Mouse (Mus musculus): ENCODE results near the gene Leprot. TPM values are rescaled to one million over a fixed set of nuclear protein-coding genes. Genes with fewer than 3 reads are reported as not detected.

The Leprot gene
- total and polyA plus RNA-seq, 3 experiments: 51.5 to 51.7 TPM; not detected in 1

DNA sequence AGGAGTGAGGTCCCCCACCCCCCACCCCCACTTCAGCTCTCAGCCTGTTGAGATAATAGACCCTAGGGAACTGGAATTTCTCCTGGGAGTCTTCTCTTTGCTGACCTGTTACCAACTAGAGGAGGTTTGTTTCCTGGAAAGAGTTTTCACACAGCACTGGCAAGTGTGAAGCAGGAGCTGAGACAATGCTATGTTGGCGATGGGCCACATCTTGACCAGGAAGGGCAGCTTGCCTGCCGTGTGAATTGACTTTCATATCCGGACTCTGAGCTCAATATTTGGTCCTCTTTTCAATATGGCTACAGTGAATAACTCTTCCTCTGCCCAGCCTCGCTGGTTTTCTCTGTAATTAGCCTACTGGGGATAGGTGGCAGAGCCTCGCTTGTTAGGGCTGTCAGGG, 21.6 kb downstream of the Leprot start:
- H3K4me1 ChIP-seq (ENCODE audit: control insufficient read depth in 1 of 2, insufficient read depth in 2 of 2, low read length in 2 of 2): no peaks in the 10 kb centered on the region
- H3K9me3 ChIP-seq (replicated peaks; ENCODE audit: insufficient read depth, low read length): no peaks in the 10 kb centered on the region
- TF ChIP-seq GATA1 (IDR thresholded peaks at IDR 0.05; ENCODE audit: low read depth, low read length): no peak
- TF ChIP-seq ZC3H11A (IDR thresholded peaks at IDR 0.05; ENCODE audit: low read depth, low read length): no peak
- no peak for TF ChIP-seq EP300 (IDR thresholded peaks at IDR 0.05; ENCODE audit: low read depth in 1 of 2, low read length in 2 of 2)
- no peak for TF ChIP-seq TAL1 (IDR thresholded peaks at IDR 0.05; ENCODE audit: low read length)
- no peak for TF ChIP-seq NELFE (IDR thresholded peaks at IDR 0.05; ENCODE audit: low read depth, low read length)
- no peak for TF ChIP-seq MYC (IDR thresholded peaks at IDR 0.05; ENCODE audit: low read depth, low read length)
- TF ChIP-seq TBP (IDR thresholded peaks at IDR 0.05; ENCODE audit: low read depth, low read length): no peak
- no peak for TF ChIP-seq CTCF (IDR thresholded peaks at IDR 0.05 in 2 of 3, conservative IDR thresholded peaks at IDR 0.05 in 1 of 3; ENCODE audit: control insufficient read depth in 1 of 3, insufficient read depth in 1 of 3, low read depth in 2 of 3, low read length in 3 of 3, poor library complexity in 1 of 3, severe bottlenecking in 1 of 3)
- TF ChIP-seq ETS1 (IDR thresholded peaks at IDR 0.05; ENCODE audit: low read depth, low read length): no peak
- no peak for TF ChIP-seq ZMIZ1 (IDR thresholded peaks at IDR 0.05; ENCODE audit: low read depth, low read length)
- TF ChIP-seq NRF1 (IDR thresholded peaks at IDR 0.05; ENCODE audit: insufficient read depth, low read depth, low read length, poor library complexity, severe bottlenecking): no peak
- no peak for TF ChIP-seq MAZ (IDR thresholded peaks at IDR 0.05; ENCODE audit: low read depth, low read length)
- no peak for TF ChIP-seq MXI1 (IDR thresholded peaks at IDR 0.05; ENCODE audit: low read depth, low read length)
- TF ChIP-seq RCOR1 (IDR thresholded peaks at IDR 0.05; ENCODE audit: low read depth, low read length): no peak
- no peak for TF ChIP-seq MAFK (IDR thresholded peaks at IDR 0.05; ENCODE audit: borderline replicate concordance, low read depth, low read length)
- no peak for TF ChIP-seq BHLHE40 (IDR thresholded peaks at IDR 0.05; ENCODE audit: borderline replicate concordance, low read depth, low read length)
- TF ChIP-seq MAX (IDR thresholded peaks at IDR 0.05; ENCODE audit: low read length): no peak
- DNase-seq (ENCODE audit: low read depth, low spot score): no peak
- H3K27me3 ChIP-seq (ENCODE audit: control insufficient read depth in 1 of 2, insufficient read depth in 2 of 2, low read length in 2 of 2): no peaks in the 10 kb centered on the region
- H3K79me2 ChIP-seq (ENCODE audit: control insufficient read depth, insufficient read depth, low read length, poor library complexity): no peaks in the 10 kb centered on the region
- no peak overlapping the region for H3K27ac ChIP-seq (ENCODE audit: control insufficient read depth, low read depth, low read length)
- H3K36me3 ChIP-seq (ENCODE audit: control insufficient read depth in 1 of 2, insufficient read depth in 2 of 2, low read length in 2 of 2): no peaks in the 10 kb centered on the region
- H3K9ac ChIP-seq (ENCODE audit: control insufficient read depth, low read depth, low read length, poor library complexity, severe bottlenecking): no peak overlapping the region
- H3K4me3 ChIP-seq (ENCODE audit: control insufficient read depth in 1 of 2, insufficient read depth in 1 of 2, low read depth in 2 of 2, low read length in 2 of 2): no peak overlapping the region

DNA sequence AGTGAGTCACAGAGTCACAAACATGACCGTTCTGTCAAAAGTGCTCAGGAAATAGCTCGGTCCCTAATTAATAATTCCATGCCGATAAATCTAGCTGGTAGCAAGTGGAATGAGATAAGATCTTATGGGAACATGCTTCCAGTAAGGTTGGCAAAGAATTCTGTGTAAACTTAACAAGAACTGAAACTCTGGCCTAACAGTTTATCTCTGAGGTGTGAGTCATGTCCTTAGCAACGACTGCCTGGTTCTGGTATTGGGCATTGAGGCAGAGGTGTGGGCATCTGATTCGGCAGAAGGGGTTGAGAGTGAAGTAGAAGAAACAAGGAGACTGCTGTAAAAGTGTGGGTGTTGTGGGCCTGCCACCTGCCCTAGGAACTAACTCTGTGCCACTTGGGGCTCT, 22.3 kb downstream of the Leprot start:
- no peaks in the 10 kb centered on the region for H3K79me2 ChIP-seq (ENCODE audit: control insufficient read depth, insufficient read depth, low read length, poor library complexity)
- no peak overlapping the region for H3K4me3 ChIP-seq (ENCODE audit: control insufficient read depth in 1 of 2, insufficient read depth in 1 of 2, low read depth in 2 of 2, low read length in 2 of 2)
- H3K36me3 ChIP-seq (ENCODE audit: control insufficient read depth in 1 of 2, insufficient read depth in 2 of 2, low read length in 2 of 2): no peaks in the 10 kb centered on the region
- H3K4me1 ChIP-seq (ENCODE audit: control insufficient read depth in 1 of 2, insufficient read depth in 2 of 2, low read length in 2 of 2): no peaks in the 10 kb centered on the region
- no peak overlapping the region for H3K27ac ChIP-seq (ENCODE audit: control insufficient read depth, low read depth, low read length)
- H3K9ac ChIP-seq (ENCODE audit: control insufficient read depth, low read depth, low read length, poor library complexity, severe bottlenecking): no peak overlapping the region
- TF ChIP-seq USF2 (IDR thresholded peaks at IDR 0.05; ENCODE audit: borderline replicate concordance in 1 of 2, insufficient read depth in 1 of 2, low read depth in 1 of 2, low read length in 2 of 2) (no peak), BHLHE40 (IDR thresholded peaks at IDR 0.05; ENCODE audit: borderline replicate concordance, low read depth, low read length) (no peak), ELF1 (IDR thresholded peaks at IDR 0.05; ENCODE audit: low read depth, low read length) (no peak), ZMIZ1 (IDR thresholded peaks at IDR 0.05; ENCODE audit: low read depth, low read length) (no peak), JUND (IDR thresholded peaks at IDR 0.05; ENCODE audit: low read depth, low read length) (no peak), GATA1 (IDR thresholded peaks at IDR 0.05; ENCODE audit: low read depth, low read length) (no peak), CHD2 (IDR thresholded peaks at IDR 0.05; ENCODE audit: low read length) (no peak), ETS1 (IDR thresholded peaks at IDR 0.05; ENCODE audit: low read depth, low read length) (no peak), USF1 (IDR thresholded peaks at IDR 0.05; ENCODE audit: low read depth, low read length) (no peak), TCF12 (IDR thresholded peaks at IDR 0.05; ENCODE audit: low read depth, low read length) (no peak), GABPA (IDR thresholded peaks at IDR 0.05; ENCODE audit: low read depth, low read length) (no peak), HCFC1 (IDR thresholded peaks at IDR 0.05; ENCODE audit: low read depth, low read length) (no peak), SIN3A (IDR thresholded peaks at IDR 0.05; ENCODE audit: low read length) (no peak), POLR2AphosphoS2 (IDR thresholded peaks at IDR 0.05; ENCODE audit: low read length) (no peak), MYB (IDR thresholded peaks at IDR 0.05; ENCODE audit: low read depth, low read length) (no peak), NELFE (IDR thresholded peaks at IDR 0.05; ENCODE audit: low read depth, low read length) (no peak), E2F4 (IDR thresholded peaks at IDR 0.05; ENCODE audit: borderline replicate concordance, low read depth, low read length) (no peak), UBTF (IDR thresholded peaks at IDR 0.05; ENCODE audit: borderline replicate concordance, insufficient read depth, low read depth, low read length) (no peak), RCOR1 (IDR thresholded peaks at IDR 0.05; ENCODE audit: low read depth, low read length) (no peak)
- DNase-seq (ENCODE audit: low read depth, low spot score): no peak
- no peaks in the 10 kb centered on the region for H3K27me3 ChIP-seq (ENCODE audit: control insufficient read depth in 1 of 2, insufficient read depth in 2 of 2, low read length in 2 of 2)
- no peaks in the 10 kb centered on the region for H3K9me3 ChIP-seq (replicated peaks; ENCODE audit: insufficient read depth, low read length)

Measured in MEL (cell line).